Mouse (Mus musculus) midbrain, embryonic 11.5 days (tissue): ENCODE results near the gene Patj. TPM values are rescaled to one million over a fixed set of nuclear protein-coding genes. Genes with fewer than 3 reads are reported as not detected.
A peak's percentile ranks its signal among the peaks of the same experiment; 100 is the strongest.

Source experiments
- ATAC-seq: fragments of 200-750 bp; cut with Nextera tagmentation; 2 replicates; pipeline ENCODE4 v1.8.0; 2017; ENCODE audit warnings: moderate TSS enrichment, moderate library complexity; ENCODE audit not compliant: low FRiP score
- DNase-seq: peaks from one replicate; pipeline ENCODE4 v3.0.0; 2015; ENCODE audit warnings: low spot score; ENCODE audit errors: missing footprints
- H3K27ac ChIP-seq: fragments of 300-500 bp; sonication (generic); 2 replicates; pipeline ENCODE4 v1.5.1; 2014; ENCODE audit warnings: low read depth, low read length
- H3K27me3 ChIP-seq: fragments of 300-500 bp; sonication (generic); 2 replicates; pipeline ENCODE4 v1.6.1; 2014; ENCODE audit warnings: mild to moderate bottlenecking, low read length, moderate library complexity, mixed read lengths; ENCODE audit not compliant: control insufficient read depth, insufficient read depth
- H3K36me3 ChIP-seq: fragments of 300-500 bp; sonication (generic); 2 replicates; pipeline ENCODE4 v1.6.1; 2014; ENCODE audit warnings: mild to moderate bottlenecking, low read length, moderate library complexity, mixed read lengths; ENCODE audit not compliant: control insufficient read depth, insufficient read depth
- H3K4me1 ChIP-seq: fragments of 300-500 bp; sonication (generic); 2 replicates; pipeline ENCODE4 v1.6.1; 2014; ENCODE audit warnings: low read length; ENCODE audit not compliant: control insufficient read depth, insufficient read depth
- H3K4me2 ChIP-seq: fragments of 300-500 bp; sonication (generic); 2 replicates; pipeline ENCODE4 v1.6.1; 2014; ENCODE audit warnings: mild to moderate bottlenecking, moderate library complexity
- H3K4me3 ChIP-seq: fragments of 300-500 bp; sonication (generic); 2 replicates; pipeline ENCODE4 v1.5.1; 2014; ENCODE audit warnings: low read depth, low read length
- H3K9ac ChIP-seq: fragments of 300-500 bp; sonication (generic); 2 replicates; pipeline ENCODE4 v1.6.1; 2014; ENCODE audit warnings: low read length
- H3K9me3 ChIP-seq: fragments of 300-500 bp; sonication (generic); 2 replicates; pipeline ENCODE4 v1.6.1; 2016; ENCODE audit warnings: low read length; ENCODE audit not compliant: control insufficient read depth
- WGBS: fragments of 180-500 bp; shearing (Covaris S2); extraction: QIAGEN DNeasy Blood & Tissue Kit; methylation state at CpG from one replicate; pipeline ENCODE4 v1.1.7; 2014; 5-methylcytosine and 5-hydroxymethylcytosine counted together
- polyA plus RNA-seq: library from polyadenylated mRNA; unstranded; fragments of >200 nt; fragmentation: Nextera tagmentation; extraction: Ambion mirVana; gene quantifications from 2 replicates; pipeline ENCODE4 v1.2.1, GENCODE M21; 2014

Patj gene
- polyA plus RNA-seq = 7.3 and 7.4 TPM in 2 replicates

DNA sequence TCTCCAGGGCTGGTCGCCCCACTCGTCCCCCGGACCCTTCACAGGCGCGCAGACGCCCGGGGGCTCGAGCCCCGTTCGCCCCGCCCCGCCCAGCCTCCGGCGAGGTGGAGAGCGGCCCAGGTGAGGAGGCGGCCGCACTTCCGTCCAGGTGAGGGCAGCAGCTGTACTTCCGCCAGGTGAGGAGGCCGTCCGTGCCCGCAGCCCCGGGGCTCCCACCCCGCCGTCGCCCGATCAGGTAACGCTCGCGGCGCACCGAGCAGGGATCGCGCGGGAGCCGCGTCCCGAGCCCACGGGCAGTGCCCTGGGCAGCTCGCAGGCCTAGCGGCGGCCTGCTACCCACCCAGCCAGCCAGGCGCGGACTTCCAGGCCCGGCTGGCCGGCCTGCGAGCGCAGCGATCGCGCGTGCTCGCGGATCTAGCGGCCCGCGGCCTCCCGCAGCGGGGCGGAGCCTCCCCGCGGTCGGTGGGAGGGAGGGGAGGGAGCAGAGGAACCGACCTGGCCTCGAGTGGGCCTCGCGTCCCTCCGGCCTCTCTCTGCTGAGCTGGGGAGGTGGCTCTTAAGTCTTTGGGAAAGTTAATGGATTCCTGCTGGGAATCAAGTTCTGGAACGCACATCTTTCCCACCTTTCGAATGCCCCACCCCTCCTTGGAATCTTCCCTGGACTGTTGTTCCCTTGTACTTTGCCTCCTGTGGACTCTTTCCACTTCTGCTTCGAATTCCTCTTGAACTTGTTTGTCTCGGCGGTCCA lies at the start of gene Patj:
TSS of gene Patj (plus strand) at position 96 of the 748 bp plus-strand sequence.
- ATAC-seq (peak; percentile 88), DNase-seq (peak; percentile 92)
- Histone ChIP-seq H3K27ac (no peak within 1 kb of the TSS), H3K9me3 (no peaks in the 10 kb centered on the region), H3K36me3 (no peaks in the 10 kb centered on the region), H3K4me3 (peak within 1 kb of the TSS; percentile 78), H3K4me2 (peak within 1 kb of the TSS; percentile 100), H3K27me3 (no peaks in the 10 kb centered on the region), H3K4me1 (no peaks in the 10 kb centered on the region; the same call in 1 of the 2 replicates), H3K9ac (peak within 1 kb of the TSS; percentile 94)
- WGBS = under 1% methylated on average over 65 of the region's 73 CpGs

- no peaks in the 10 kb centered on the region for H3K4me1 ChIP-seq
- H3K4me3 ChIP-seq = no peak overlapping the region
- H3K9me3 ChIP-seq = no peaks in the 10 kb centered on the region
- H3K36me3 ChIP-seq = no peaks in the 10 kb centered on the region
- H3K9ac ChIP-seq = no peak overlapping the region
- DNase-seq (peak; percentile 53), ATAC-seq (no peak)
- no peak overlapping the region for H3K4me2 ChIP-seq
- H3K27me3 ChIP-seq = no peaks in the 10 kb centered on the region
- no peak overlapping the region for H3K27ac ChIP-seq
- WGBS = 89% methylated on average over 5 of the region's 5 CpGs
These were observed 47.0 kb upstream of the Patj start for GRCm38 (mm10) chr4:98348580-98348979.

- H3K27me3 ChIP-seq = no peaks in the 10 kb centered on the region
- ATAC-seq = no peak
- peak; percentile 14 for DNase-seq
- H3K4me1 ChIP-seq = no peaks in the 10 kb centered on the region
- peaks cover 9% of the 10 kb centered on the region; the same call in 1 of the 2 replicates for H3K36me3 ChIP-seq
- WGBS = 94% methylated on average over 9 of the region's 9 CpGs
- H3K9ac ChIP-seq = no peak overlapping the region
- H3K27ac ChIP-seq = no peak overlapping the region
- H3K4me3 ChIP-seq = no peak overlapping the region
- no peak overlapping the region for H3K4me2 ChIP-seq
- no peaks in the 10 kb centered on the region for H3K9me3 ChIP-seq
These were observed 37.4 kb upstream of the Patj start for GRCm38 (mm10) chr4:98358034-98358809.

GRCm38 (mm10) chr4:98375401-98375800 lies 20.2 kb upstream of the Patj start:
- no peak overlapping the region for H3K27ac ChIP-seq
- H3K27me3 ChIP-seq = no peaks in the 10 kb centered on the region
- ATAC-seq (peak; percentile 58; the same call in 1 of the 2 replicates), DNase-seq (peak; percentile 45)
- H3K4me1 ChIP-seq = no peaks in the 10 kb centered on the region
- H3K9ac ChIP-seq = no peak overlapping the region
- no peaks in the 10 kb centered on the region for H3K9me3 ChIP-seq
- H3K36me3 ChIP-seq = no peaks in the 10 kb centered on the region
- H3K4me2 ChIP-seq = no peak overlapping the region
- WGBS = 50% methylated on average over 4 of the region's 4 CpGs
- H3K4me3 ChIP-seq = no peak overlapping the region

GRCm38 (mm10) chr4:98376943-98377342 lies 18.6 kb upstream of the Patj start:
- H3K9ac ChIP-seq = no peak overlapping the region
- WGBS = 94% methylated on average over 2 of the region's 2 CpGs
- H3K4me2 ChIP-seq = no peak overlapping the region
- H3K4me3 ChIP-seq = no peak overlapping the region
- ATAC-seq = no peak
- no peaks in the 10 kb centered on the region for H3K27me3 ChIP-seq
- H3K4me1 ChIP-seq = no peaks in the 10 kb centered on the region
- H3K27ac ChIP-seq = no peak overlapping the region
- no peaks in the 10 kb centered on the region for H3K36me3 ChIP-seq
- no peaks in the 10 kb centered on the region for H3K9me3 ChIP-seq
- no peak for DNase-seq

GRCm38 (mm10) chr4:98382716-98383424 lies 12.7 kb upstream of the Patj start, which contains the start of gene Tm2d1:
Gene Tm2d1, minus strand, starts transcription at chr4:98383306.
- DNase-seq = peak; percentile 96
- 0 out of 2 replicates have a peak within 1 kb of the TSS, but pooled peaks have one; percentile 42 for H3K27ac ChIP-seq
- WGBS = 1% methylated on average over 46 of the region's 46 CpGs

DNA sequence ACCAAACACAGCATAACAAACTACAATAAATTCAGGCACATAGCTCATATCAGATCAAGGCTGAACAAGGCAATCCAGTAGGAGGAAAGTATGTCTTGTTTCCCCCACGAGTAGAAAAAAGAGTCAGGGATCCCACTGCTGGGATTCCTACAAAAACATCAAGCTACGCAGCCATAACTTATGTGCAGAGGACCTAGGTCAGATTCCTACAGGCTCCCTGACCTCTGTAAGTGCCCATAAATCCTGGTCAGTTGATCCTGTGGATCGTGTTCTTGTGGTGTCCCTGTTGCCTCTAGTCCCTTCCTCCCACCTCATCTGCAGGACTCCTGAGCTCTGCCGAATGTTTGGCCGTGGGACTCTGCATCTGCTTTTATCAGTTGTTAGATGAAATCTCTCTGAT lies 10.5 kb upstream of the Patj start:
- no peaks in the 10 kb centered on the region; the same call in 1 of the 2 replicates for H3K9me3 ChIP-seq
- H3K9ac ChIP-seq = no peak overlapping the region
- H3K27ac ChIP-seq = no peak overlapping the region
- no peaks in the 10 kb centered on the region for H3K27me3 ChIP-seq
- DNase-seq (no peak), ATAC-seq (no peak)
- H3K4me2 ChIP-seq = no peak overlapping the region
- no peaks in the 10 kb centered on the region for H3K4me1 ChIP-seq
- WGBS = 67% methylated on average over 5 of the region's 5 CpGs
- no peak overlapping the region for H3K4me3 ChIP-seq
- H3K36me3 ChIP-seq = no peaks in the 10 kb centered on the region

More at GRCm38 (mm10) chr4:98382716-98383424, 12.7 kb upstream of the Patj start, which contains the start of gene Tm2d1:
- Histone ChIP-seq H3K4me2 (peak within 1 kb of the TSS; percentile 57), H3K4me1 (no peaks in the 10 kb centered on the region), H3K36me3 (no peaks in the 10 kb centered on the region), H3K4me3 (peak within 1 kb of the TSS; percentile 85), H3K27me3 (no peaks in the 10 kb centered on the region), H3K9ac (peak within 1 kb of the TSS; percentile 92), H3K9me3 (no peaks in the 10 kb centered on the region)
- ATAC-seq = peak; percentile 97

GRCm38 (mm10) chr4:98395346-98395689 lies 267 bp upstream of the Patj start:
- H3K9ac ChIP-seq = peak overlapping the region; percentile 94
- H3K9me3 ChIP-seq = no peaks in the 10 kb centered on the region
- H3K4me2 ChIP-seq = peak overlapping the region; percentile 100
- H3K4me1 ChIP-seq = no peaks in the 10 kb centered on the region; the same call in 1 of the 2 replicates
- H3K27me3 ChIP-seq = no peaks in the 10 kb centered on the region
- 6% methylated on average over 7 of the region's 7 CpGs for WGBS
- DNase-seq = peak; percentile 90
- no peak for ATAC-seq
- H3K27ac ChIP-seq = no peak overlapping the region
- no peaks in the 10 kb centered on the region for H3K36me3 ChIP-seq
- H3K4me3 ChIP-seq = peak overlapping the region; percentile 78
